Mouse (Mus musculus): Measurements from ENCODE around the gene Emid1. TPM values are rescaled to one million over a fixed set of nuclear protein-coding genes. Genes with fewer than 3 reads are reported as not detected.

Emid1 gene
- polyA plus RNA-seq, 1 experiment from 2014 or later: 18.9 TPM

DNA sequence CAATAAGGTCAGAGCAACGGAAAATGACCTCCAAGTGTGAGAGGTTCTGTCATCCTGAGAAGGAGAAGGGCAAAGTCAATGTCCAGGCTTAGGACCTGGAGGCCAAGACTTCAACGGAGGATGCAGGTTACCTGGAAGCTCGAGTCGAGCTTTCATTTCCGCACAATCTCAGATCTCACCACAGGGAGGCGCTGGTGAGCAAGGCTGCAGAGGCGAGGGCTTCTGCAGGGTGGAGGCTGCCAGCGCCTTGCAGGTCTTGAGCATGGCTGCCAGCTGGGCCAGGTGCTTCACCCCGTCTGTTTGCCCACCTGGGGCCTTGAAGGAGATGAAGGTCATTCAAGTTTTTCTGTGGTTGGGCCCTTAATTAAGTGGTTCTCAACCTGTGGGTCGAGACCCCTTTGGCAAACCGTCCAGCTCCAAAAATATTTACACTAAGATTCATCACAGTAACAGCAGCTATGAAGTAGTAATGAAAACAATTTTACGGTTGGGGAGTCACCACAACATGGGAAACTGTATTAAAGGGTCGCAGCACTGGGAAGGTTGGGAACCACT lies 29.9 kb upstream of the Emid1 start:
- Histone ChIP-seq H3K27ac (replicated peaks) (0 out of 2 replicates have a peak overlapping the region, but pooled peaks have one; percentile 13), H3K4me2 (no peak overlapping the region), H3K36me3 (no peaks in the 10 kb centered on the region), H3K4me1 (replicated peaks) (peaks cover 24% of the 10 kb centered on the region), H3K9me3 (no peaks in the 10 kb centered on the region), H3K4me3 (no peak overlapping the region), H3K27me3 (no peaks in the 10 kb centered on the region), H3K9ac (no peak overlapping the region)
- ATAC-seq (ENCODE audit: low read depth): no peak
- WGBS: 22% methylated on average over 13 of the region's 13 CpGs

DNA sequence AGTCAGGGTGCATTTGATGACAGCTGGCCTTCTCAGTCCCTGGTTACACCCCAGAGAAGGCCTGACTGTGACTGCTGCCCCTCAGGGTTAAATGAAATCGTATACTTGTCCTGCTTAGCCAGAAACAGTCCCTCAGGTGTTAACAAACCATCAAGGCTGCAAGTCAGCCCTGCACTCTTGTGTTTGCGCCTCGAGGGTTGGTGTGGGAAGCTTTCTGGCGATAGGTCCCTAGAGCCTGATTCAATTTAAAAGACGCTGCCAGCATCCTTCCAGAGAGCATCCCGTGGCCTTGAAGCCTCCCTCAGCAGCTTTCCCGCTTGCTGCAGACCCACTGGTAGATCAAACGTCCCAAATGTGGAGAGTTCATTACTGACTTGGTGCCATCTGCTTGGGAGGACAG lies 27.3 kb upstream of the Emid1 start:
- no peaks in the 10 kb centered on the region for H3K36me3 ChIP-seq
- H3K9ac ChIP-seq: no peak overlapping the region
- no peak overlapping the region for H3K4me2 ChIP-seq
- H3K9me3 ChIP-seq: no peaks in the 10 kb centered on the region
- peaks cover 19% of the 10 kb centered on the region for H3K4me1 ChIP-seq (replicated peaks)
- no peak overlapping the region for H3K4me3 ChIP-seq
- no peaks in the 10 kb centered on the region for H3K27me3 ChIP-seq
- 25% methylated on average over 8 of the region's 8 CpGs for WGBS
- no peak for ATAC-seq (ENCODE audit: low read depth)
- H3K27ac ChIP-seq (replicated peaks): no peak overlapping the region

DNA sequence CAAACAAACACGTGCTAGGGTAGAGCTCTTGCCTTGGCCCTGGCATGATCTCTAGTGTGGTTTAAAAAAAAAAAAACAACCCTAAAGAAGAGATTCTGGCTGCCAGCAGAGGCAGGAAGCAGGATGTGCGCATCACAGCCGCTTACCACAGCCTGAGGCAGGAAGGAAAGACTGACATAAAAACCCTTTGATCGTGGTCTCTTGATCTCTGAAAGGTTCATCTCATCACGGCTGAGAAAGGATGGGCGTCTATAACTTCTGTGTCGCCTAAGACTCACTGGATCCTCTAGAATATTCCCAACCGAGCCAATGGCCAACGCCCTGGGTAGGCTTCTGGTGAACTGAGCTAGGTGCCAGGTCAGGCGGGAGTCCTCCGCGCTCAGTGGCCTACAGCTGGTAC lies 25.1 kb upstream of the Emid1 start:
- no peak for ATAC-seq (ENCODE audit: low read depth)
- 74% methylated on average over 12 of the region's 12 CpGs for WGBS
- Histone ChIP-seq H3K4me3 (no peak overlapping the region), H3K4me2 (no peak overlapping the region), H3K9ac (no peak overlapping the region), H3K9me3 (no peaks in the 10 kb centered on the region), H3K36me3 (no peaks in the 10 kb centered on the region), H3K4me1 (replicated peaks) (peaks cover 21% of the 10 kb centered on the region), H3K27ac (replicated peaks) (no peak overlapping the region), H3K27me3 (no peaks in the 10 kb centered on the region)

DNA sequence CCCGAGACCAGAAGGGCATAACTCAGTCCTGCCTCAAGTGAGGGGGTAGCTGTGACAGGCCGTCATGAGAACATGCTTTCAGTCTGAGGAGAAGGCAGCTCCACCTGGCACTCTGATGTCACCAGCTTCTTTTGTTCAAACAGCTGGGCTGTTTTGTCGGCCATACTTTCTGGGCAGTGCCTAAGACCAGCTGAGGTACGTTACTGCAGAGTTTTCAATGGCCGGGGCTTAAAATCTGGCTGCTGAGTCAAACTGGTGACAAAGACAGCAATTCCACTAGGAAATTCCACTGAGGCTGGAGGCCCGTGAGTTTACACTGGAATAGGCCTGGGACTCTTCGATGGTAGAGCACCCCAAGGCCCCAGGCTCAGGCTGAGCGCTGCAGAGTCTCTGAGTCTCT lies 24.6 kb upstream of the Emid1 start:
- no peak overlapping the region for H3K4me2 ChIP-seq
- no peaks in the 10 kb centered on the region for H3K27me3 ChIP-seq
- H3K4me1 ChIP-seq (replicated peaks): peaks cover 21% of the 10 kb centered on the region
- H3K9me3 ChIP-seq: no peaks in the 10 kb centered on the region
- ATAC-seq (ENCODE audit: low read depth): no peak
- no peaks in the 10 kb centered on the region for H3K36me3 ChIP-seq
- H3K27ac ChIP-seq (replicated peaks): no peak overlapping the region
- WGBS: 61% methylated on average over 8 of the region's 8 CpGs
- H3K9ac ChIP-seq: no peak overlapping the region
- H3K4me3 ChIP-seq: no peak overlapping the region

DNA sequence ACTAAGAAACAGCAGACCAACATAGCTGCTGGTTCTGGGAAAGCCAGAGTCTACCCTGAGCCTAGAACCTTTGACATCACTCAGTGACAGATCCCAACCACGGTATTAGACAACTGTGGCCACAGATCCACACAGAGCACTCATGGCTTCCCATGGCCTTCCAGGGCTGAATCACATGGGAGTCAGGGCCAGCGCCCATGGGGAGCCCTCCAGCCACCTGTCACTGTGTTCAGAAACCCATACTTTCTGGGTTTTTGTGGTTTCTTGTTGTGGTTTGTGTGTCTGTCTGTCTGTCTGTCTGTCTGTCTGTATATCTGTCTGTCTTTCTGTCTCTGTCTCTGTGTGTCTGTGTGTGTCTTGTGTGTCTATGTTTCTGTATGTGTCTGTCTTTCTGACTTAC lies 23.8 kb upstream of the Emid1 start:
- Histone ChIP-seq H3K36me3 (no peaks in the 10 kb centered on the region), H3K4me2 (no peak overlapping the region), H3K9ac (no peak overlapping the region), H3K4me3 (no peak overlapping the region), H3K27me3 (no peaks in the 10 kb centered on the region), H3K4me1 (replicated peaks) (peaks cover 21% of the 10 kb centered on the region), H3K9me3 (no peaks in the 10 kb centered on the region), H3K27ac (replicated peaks) (no peak overlapping the region)
- no peak for ATAC-seq (ENCODE audit: low read depth)
- WGBS: 83% methylated on average over 2 of the region's 2 CpGs

DNA sequence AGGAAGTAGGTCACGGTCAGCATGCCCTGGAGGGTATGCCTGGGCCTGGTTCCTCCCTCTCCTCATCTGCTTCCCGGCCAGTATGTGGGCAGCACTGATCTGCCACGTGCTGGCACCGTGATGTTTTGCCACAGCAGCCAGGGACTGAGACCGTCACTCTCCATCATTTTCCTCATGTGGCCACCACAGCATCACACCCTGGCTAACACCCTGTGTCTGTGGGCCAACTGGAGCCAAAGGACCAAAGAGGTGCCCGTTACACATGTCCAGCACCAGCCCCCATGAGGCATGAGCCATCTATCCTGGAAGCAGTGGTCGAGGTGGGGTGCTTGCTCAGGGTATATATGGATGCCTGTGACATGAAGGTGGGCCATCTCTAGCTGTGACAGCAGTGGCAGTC lies 23.1 kb upstream of the Emid1 start:
- H3K27me3 ChIP-seq: no peaks in the 10 kb centered on the region
- no peaks in the 10 kb centered on the region for H3K9me3 ChIP-seq
- WGBS: 91% methylated on average over 7 of the region's 7 CpGs
- no peak for ATAC-seq (ENCODE audit: low read depth)
- no peak overlapping the region for H3K4me3 ChIP-seq
- H3K36me3 ChIP-seq: no peaks in the 10 kb centered on the region
- H3K4me2 ChIP-seq: no peak overlapping the region
- no peak overlapping the region for H3K27ac ChIP-seq (replicated peaks)
- peaks cover 21% of the 10 kb centered on the region for H3K4me1 ChIP-seq (replicated peaks)
- no peak overlapping the region for H3K9ac ChIP-seq

DNA sequence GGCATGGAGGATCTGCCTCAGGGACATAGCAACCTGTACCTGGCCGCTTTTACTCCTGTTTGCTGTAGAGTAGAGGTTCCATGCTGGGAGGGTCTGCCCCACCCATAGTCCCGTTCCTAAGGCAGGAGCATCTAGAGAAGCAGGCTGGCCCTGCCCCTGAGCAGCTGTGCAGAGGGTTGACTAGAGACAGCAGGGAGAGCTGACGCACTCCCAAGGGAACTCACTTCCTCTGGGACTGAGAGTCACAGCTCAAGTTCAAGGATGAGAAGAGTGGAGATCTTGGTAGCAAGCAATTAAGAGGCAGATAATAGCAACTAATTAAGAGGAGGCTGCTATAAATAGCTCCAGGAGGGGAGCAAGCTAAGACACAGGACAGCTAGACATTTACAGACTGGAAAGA lies 20.8 kb upstream of the Emid1 start:
- Histone ChIP-seq H3K9ac (no peak overlapping the region), H3K36me3 (no peaks in the 10 kb centered on the region), H3K4me2 (no peak overlapping the region), H3K4me1 (replicated peaks) (peaks cover 9% of the 10 kb centered on the region), H3K9me3 (no peaks in the 10 kb centered on the region), H3K27me3 (no peaks in the 10 kb centered on the region), H3K27ac (replicated peaks) (no peak overlapping the region), H3K4me3 (no peak overlapping the region)
- ATAC-seq (ENCODE audit: low read depth): 0 out of 2 replicates have a peak, but pooled peaks have one; percentile 19
- 45% methylated on average over 3 of the region's 3 CpGs for WGBS

DNA sequence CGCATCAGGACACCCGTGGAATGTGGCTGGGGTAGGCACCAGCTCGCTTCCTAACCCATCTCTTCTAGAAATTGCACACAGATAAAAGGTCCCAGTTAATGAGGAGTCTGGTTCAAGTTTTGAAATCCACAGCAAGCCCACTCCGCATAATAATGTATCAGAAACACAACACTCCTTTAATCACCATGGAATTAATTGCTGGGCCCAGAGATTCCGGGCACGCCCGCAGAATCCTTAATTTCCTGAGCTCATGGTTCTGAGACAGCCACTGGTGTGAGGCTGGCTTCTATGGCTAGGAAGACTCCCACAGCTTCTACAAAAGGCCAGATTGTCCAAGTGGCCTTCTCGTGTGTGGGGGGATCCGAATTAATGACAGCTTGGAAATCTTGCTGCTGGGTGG lies 15.3 kb upstream of the Emid1 start:
- Histone ChIP-seq H3K4me1 (replicated peaks) (peaks cover 17% of the 10 kb centered on the region), H3K4me3 (no peak overlapping the region), H3K4me2 (no peak overlapping the region), H3K36me3 (no peaks in the 10 kb centered on the region), H3K27ac (replicated peaks) (no peak overlapping the region), H3K9ac (no peak overlapping the region), H3K9me3 (no peaks in the 10 kb centered on the region), H3K27me3 (no peaks in the 10 kb centered on the region)
- 58% methylated on average over 9 of the region's 9 CpGs for WGBS
- ATAC-seq (ENCODE audit: low read depth): no peak

DNA sequence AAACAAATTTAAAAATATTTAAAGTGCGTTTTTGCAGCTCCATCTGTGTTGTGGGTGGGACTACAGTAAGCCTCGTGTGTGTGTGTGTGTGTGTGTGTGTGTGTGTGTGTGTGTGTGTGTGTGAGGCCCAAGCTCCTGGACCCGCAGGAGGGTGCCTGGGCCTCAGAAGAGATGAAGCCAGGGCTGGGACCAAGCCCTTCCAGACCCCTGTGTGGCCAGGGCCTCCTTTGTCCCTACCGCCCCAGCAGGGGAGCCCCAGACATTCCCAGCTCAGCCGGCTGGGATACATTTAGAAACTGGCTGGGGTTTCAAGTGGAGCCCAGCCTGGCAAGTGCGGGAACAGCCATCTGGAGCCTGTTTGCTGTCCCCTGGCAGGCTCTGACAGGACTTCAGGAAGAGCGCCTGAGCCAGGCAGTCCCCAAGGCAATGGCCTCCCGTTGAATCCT lies 13.4 kb upstream of the Emid1 start:
- no peak overlapping the region for H3K4me2 ChIP-seq
- peak; percentile 62 for ATAC-seq (ENCODE audit: low read depth)
- H3K4me3 ChIP-seq: no peak overlapping the region
- H3K4me1 ChIP-seq (replicated peaks): peaks cover 17% of the 10 kb centered on the region
- peaks cover 4% of the 10 kb centered on the region; the same call in 1 of the 2 replicates for H3K9me3 ChIP-seq
- H3K9ac ChIP-seq: no peak overlapping the region
- H3K36me3 ChIP-seq: no peaks in the 10 kb centered on the region
- no peaks in the 10 kb centered on the region for H3K27me3 ChIP-seq
- 17% methylated on average over 8 of the region's 8 CpGs for WGBS
- peak overlapping the region; percentile 28; the same call in 1 of the 2 replicates for H3K27ac ChIP-seq (replicated peaks)

DNA sequence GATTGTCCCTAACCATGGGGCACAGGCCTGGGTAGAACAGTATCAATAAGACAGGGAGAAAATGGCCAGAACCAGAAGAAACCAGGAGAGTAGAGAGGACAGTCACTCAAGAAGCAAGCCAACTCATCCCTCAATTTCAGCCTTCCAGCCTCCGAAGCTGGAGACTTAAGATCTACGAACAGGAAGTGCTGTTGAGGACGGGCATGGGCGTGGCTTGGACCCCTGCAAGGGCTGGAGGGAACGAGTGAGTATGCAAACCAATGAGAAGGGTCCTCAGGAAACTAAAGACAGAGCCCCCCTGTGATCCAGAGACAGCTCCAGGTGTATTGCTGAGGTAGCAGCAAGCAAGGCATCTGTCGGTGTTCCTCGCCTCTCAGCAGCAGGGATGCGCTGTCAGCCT lies 12.3 kb upstream of the Emid1 start:
- H3K4me3 ChIP-seq: no peak overlapping the region
- no peaks in the 10 kb centered on the region for H3K27me3 ChIP-seq
- no peak overlapping the region for H3K9ac ChIP-seq
- no peak overlapping the region for H3K27ac ChIP-seq (replicated peaks)
- WGBS: 34% methylated on average over 8 of the region's 8 CpGs
- no peak overlapping the region for H3K4me2 ChIP-seq
- ATAC-seq (ENCODE audit: low read depth): no peak
- H3K4me1 ChIP-seq (replicated peaks): peaks cover 17% of the 10 kb centered on the region
- no peaks in the 10 kb centered on the region for H3K36me3 ChIP-seq
- H3K9me3 ChIP-seq: peaks cover 4% of the 10 kb centered on the region; the same call in 1 of the 2 replicates

DNA sequence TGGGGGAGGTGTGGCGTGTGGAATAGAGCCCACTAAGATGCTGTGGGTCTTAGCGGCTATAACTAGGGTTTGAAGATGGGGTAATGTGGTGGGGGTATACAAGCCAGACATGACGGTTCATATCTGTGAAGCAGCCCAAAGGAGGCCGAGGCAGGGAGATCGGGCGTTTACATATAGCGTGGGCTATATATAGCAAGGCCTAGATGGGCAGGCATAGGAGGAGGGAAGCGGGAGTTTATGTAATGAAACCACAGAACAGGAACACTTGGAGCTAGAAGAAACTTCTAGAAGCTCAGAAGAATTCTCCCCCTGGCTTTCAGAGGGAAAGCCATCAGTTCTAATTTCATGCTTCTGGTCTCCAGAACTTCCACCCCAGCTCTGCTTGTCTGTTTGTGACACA lies 11.4 kb upstream of the Emid1 start:
- H3K4me3 ChIP-seq: no peak overlapping the region
- H3K27me3 ChIP-seq: no peaks in the 10 kb centered on the region
- WGBS: 98% methylated on average over 8 of the region's 8 CpGs
- no peak overlapping the region for H3K9ac ChIP-seq
- H3K9me3 ChIP-seq: peaks cover 4% of the 10 kb centered on the region; the same call in 1 of the 2 replicates
- no peaks in the 10 kb centered on the region for H3K36me3 ChIP-seq
- H3K4me1 ChIP-seq (replicated peaks): peaks cover 17% of the 10 kb centered on the region
- no peak overlapping the region for H3K27ac ChIP-seq (replicated peaks)
- no peak for ATAC-seq (ENCODE audit: low read depth)
- no peak overlapping the region for H3K4me2 ChIP-seq

DNA sequence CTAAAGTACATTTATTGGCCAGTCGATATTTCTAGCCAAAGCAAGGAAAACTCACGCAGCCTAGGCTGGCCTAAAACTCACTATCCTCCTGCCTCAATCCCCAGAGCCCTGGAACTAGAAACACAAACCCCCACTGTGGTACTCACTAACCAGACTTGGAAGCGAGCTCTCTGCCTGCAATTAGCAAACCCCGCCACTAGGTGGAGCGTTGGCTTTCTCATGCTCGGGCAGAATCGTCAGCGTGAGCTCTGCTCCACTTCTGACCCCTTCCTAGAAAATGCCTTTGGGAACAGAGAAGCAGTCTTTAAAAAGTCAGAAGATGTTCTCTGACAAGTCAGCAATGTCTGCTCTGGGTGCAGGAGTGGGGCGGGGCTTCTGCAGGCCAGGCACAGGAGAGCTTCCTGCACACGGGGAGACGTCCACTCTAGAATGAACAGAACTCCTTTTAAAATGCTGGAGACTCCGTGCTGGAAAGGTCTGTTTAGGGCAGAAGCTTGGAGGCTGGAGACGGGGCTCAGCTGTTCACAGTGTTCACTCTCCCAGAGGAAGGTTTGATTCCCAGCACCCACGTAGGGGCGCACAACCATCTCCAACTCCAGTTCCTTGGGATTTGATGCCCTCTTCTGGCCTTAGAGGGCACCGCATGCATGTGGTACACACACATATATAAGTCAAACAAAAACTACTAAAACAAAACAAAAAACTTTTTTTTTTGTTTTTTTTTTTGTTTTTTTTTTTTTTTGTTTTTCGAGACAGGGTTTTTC lies 8.8 kb upstream of the Emid1 start:
- 74% methylated on average over 17 of the region's 17 CpGs for WGBS
- Histone ChIP-seq H3K9me3 (peaks cover 4% of the 10 kb centered on the region; the same call in 1 of the 2 replicates), H3K4me1 (replicated peaks) (peaks cover 5% of the 10 kb centered on the region; the same call in 1 of the 2 replicates), H3K27me3 (no peaks in the 10 kb centered on the region), H3K9ac (no peak overlapping the region), H3K36me3 (no peaks in the 10 kb centered on the region), H3K27ac (replicated peaks) (no peak overlapping the region), H3K4me2 (no peak overlapping the region), H3K4me3 (no peak overlapping the region)
- ATAC-seq (ENCODE audit: low read depth): no peak
